Mouse (Mus musculus) kidney, postnatal 25 days (tissue): ENCODE data around the gene Ttc13.
A peak's percentile ranks its signal among the peaks of the same experiment; 100 is the strongest.

ENCODE experiments used
- DNase-seq, 2 experiments: peaks; one replicate each; pipeline ENCODE4 v3.0.0; 2021; ENCODE audit warnings: mixed read lengths in 2 of 2

Gene Ttc13

GRCm38 (mm10) chr8:124653568-124654475 is 68.0 kb downstream of the Ttc13 start:
- peak in 1 of 2 experiments; percentile 70 for DNase-seq

DNA sequence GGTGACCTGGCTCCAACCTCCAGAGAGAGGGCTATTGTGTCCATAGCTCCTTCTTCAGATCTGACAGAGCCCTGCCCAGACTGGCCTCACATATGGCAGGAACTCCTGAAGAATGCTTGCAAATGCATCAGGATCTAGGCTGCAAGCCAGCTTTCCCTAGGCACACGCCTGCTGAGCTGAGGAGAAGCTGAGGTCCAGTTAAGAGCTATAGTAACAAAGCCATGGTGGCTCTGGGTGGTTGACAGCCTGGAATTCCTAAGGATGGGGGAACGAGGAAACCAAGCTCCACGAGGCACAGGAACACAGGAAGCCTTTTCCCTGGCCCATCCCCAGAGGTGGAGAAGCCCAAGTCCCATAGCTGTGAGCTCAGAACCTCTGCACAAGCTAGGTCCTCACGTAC is 69.2 kb downstream of the Ttc13 start:
- peak in 1 of 2 experiments; percentile 20 for DNase-seq

GRCm38 (mm10) chr8:124651776-124652175 is 70.0 kb downstream of the Ttc13 start:
- DNase-seq, result peak; percentile 68 to 78

DNA sequence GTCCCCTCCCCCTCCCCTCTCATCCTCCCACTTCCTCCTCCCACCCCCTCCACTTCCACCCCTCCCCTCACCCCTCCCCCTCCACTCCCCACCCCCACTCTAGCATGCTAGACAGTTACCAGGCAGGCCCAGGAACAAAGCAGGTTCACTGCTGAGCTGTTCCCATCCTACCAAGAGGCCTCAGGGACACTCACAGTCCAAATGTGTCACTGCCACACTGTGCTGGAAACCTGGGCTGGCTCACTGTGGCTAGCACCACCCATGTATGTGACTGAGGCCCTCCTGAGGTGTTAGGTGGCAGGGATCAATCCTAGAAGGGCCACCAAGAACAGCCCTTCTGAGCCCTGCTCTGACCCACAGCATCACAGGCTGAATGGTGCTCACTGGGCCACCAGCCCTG is 73.5 kb downstream of the Ttc13 start:
- no peak for DNase-seq

GRCm38 (mm10) chr8:124643540-124644339 is 78.0 kb downstream of the Ttc13 start:
- DNase-seq, result peak; percentile 66 to 67

DNA sequence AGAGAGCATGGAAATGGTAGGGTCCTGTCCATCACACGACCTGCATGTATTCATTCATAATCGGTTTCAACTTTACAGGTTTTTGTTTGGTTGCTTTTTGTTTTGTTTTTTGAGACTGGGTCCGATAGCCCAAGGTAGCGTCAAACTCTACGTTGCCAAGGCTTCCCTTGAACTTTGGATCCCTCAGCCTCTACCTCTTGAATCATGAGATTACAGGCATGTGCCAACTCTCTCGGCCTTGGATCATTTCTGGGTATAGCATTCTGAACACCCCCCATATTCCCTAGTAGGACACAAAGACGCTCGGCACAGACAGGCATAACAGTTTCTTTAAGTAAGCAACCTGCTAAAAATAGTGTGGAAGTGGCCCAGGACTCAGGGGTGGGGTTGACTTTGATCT is 80.2 kb downstream of the Ttc13 start:
- DNase-seq, result no peak

DNA sequence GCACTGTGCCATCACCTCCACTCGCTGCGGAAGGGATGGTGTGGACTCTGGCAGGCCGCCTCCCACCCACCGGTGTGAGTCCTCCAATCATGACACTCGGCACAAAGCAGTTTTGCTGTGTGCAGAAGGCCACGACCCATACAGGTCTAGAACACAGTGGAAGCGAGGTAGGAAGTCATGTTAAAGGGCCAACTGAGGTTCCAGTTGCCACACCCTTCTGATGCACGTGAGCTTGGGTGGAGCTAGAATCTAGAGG is 86.6 kb downstream of the Ttc13 start:
- DNase-seq, result no peak

DNA sequence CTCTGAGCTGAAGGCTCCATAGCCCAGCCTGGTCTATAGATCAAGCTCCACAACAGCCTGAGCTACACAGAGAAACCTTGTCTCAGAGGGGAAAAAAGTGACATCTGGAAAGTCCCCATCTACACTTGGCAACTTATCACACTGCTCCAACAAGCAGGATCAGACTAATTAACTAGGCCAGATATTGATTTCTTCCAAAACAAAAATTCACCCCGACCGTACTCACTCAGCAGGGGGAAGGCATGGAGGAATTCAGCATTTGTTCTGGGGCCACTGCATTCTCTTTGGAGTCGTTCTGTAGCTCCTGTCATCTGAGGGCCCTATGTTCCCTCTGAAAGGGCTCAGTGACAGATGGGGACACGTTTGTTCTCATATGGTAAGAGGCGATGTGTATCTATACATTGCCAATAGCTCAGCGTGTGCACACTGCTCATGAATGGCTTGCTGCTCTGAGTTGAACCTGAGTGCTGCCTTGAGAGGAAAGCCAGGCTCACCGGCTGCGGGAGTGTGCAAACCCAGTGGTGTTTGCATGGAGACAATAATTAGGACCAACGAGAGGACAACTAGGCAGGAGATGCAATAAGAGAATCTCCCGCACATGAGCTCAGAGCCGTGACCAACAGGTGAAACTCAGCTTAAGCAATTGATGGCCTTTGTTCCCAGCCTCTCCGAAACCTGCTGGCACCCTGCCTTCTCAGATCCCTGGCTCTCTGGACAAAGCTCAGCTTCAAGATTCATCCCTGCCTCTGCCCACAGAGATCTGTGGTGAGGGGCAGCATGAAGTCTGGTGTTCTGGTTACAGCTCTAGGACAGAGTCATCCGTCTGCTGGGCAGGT is 87.2 kb downstream of the Ttc13 start:
- no peak for DNase-seq

DNA sequence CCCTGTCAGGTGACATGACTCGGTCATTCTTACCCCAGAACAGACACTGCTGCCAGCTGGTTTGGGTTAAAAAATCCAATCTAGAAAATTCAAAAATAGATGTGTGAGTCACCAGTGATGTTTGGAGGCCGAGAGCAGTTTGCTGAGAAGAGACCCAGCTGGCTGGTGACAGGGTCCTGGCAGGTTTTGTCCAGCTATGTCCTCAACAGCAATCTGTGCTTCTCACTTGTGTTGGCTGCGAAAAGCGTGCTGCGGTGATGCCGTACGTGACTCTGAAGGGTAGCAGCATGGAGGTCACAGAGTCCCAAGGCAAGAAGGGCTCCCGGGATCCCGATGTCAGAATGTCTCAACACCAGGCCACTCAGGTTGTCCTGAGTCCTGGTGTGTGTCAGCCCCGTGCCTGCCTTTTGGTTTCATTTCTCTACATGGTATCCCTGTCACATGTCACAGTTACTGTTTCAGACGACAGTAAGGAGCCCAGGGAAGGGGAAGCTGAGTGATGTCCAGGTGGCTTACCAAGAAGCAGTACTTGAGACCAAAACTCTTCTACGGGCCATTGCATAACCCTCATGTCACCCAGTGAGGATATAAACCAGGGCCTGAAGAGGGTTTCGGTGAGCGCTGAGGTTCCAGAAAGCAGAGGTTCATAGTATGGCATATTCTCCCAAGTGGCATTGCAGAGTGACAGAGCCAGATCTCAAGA is 88.6 kb downstream of the Ttc13 start:
- peak; percentile 59 to 69 for DNase-seq

DNA sequence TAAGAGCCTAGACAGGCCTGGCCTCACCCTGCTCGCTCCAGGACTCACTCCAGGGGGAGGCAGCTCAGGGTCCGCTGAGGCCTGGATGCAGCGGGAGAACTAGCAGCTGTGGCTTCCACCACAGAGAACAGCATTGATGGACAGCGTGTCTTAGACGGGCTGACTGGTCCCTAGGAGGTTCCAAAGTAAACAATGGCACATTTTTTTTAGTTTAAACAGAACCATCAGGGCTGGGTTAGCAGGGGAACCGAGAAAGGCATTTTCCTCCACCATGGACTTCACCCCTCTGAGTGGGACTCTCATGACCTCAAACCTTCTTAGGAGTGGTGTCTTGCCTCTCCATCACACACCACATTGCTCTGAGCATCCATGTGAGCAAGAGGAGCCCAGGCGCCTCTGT is 89.8 kb downstream of the Ttc13 start:
- no peak for DNase-seq

GRCm38 (mm10) chr8:124630891-124631290 is 90.9 kb downstream of the Ttc13 start:
- DNase-seq, result no peak

DNA sequence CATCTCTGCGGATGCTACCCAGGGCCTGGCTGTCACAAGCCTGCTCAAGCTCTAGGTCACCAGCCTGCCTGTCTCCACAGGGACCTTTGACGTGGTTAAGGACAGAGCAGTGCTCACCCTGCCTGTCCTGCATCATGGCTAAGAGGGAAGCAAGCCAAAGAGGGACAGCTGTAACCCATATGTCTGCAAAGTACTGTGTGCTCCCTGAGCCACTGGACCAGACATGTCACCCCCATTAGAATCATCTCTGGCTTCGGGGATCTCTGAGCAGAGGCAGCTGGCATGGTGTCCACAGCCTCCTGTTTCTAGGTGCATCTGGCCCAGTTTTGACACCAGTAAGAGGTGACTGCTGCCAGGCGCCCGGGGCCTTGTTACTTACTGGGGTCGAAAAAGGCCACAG is 91.3 kb downstream of the Ttc13 start:
- DNase-seq, result peak in 1 of 2 experiments; percentile 44

DNA sequence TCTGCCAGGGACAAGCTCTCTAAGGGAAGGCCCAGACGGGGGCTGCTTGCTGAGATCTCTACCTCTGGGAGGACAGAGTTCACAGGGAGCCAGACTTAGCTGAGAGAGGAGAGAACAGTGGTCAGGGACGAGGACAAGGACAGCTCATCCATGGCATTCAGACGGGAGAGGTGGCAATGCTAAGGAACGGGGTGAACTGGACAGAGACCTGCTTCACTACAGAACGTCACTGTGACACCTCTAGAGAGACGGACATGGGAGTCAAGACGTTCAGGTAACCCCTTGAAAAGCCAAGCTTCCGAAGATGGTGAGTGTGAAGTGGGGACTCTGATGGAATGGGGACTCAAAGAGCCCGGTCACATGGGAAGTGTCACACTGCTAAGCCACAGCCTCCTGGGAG is 95.5 kb downstream of the Ttc13 start:
- DNase-seq, result no peak
